Mouse (Mus musculus) C2C12 (cell line): ENCODE measurements around the gene Thada. TPM values are rescaled to one million over a fixed set of nuclear protein-coding genes. Genes with fewer than 3 reads are reported as not detected.

Source experiments
- H3K27me3 ChIP-seq: one replicate; pipeline ENCODE4 v1.6.1; 2011; ENCODE audit not compliant: control insufficient read depth, insufficient read depth, insufficient read length
- H3K36me3 ChIP-seq: one replicate; pipeline ENCODE4 v1.6.1; 2011; ENCODE audit not compliant: control insufficient read depth, insufficient read depth
- H3K4me3 ChIP-seq: one replicate; pipeline ENCODE4 v1.5.1; 2011; ENCODE audit warnings: mild to moderate bottlenecking, control low read depth; ENCODE audit not compliant: poor library complexity, insufficient read depth, severe bottlenecking
- H3K79me2 ChIP-seq: one replicate; pipeline ENCODE4 v1.6.1; 2011; ENCODE audit not compliant: control insufficient read depth, insufficient read depth
- H3K79me3 ChIP-seq: one replicate; pipeline ENCODE4 v1.6.1; 2011; ENCODE audit warnings: low read depth, control low read depth
- H3ac ChIP-seq: one replicate; pipeline ENCODE3; 2011; ENCODE audit warnings: low read depth; ENCODE audit not compliant: control insufficient read depth, insufficient read length
- CEBPB ChIP-seq: IDR thresholded peaks from one replicate; pipeline ENCODE4 v1.6.1; 2011; ENCODE audit warnings: low read depth, mild to moderate bottlenecking, control low read depth, moderate library complexity
- CTCF ChIP-seq: IDR thresholded peaks from one replicate; pipeline ENCODE4 v1.5.1; 2011; ENCODE audit not compliant: control insufficient read depth, insufficient read depth, insufficient read length
- FOSL1 ChIP-seq: IDR thresholded peaks from one replicate; pipeline ENCODE4 v1.8.0; 2011; ENCODE audit warnings: mild to moderate bottlenecking, low read length; ENCODE audit not compliant: poor library complexity, insufficient read depth, severe bottlenecking
- MAX ChIP-seq: IDR thresholded peaks from one replicate; pipeline ENCODE4 v1.6.1; 2011; ENCODE audit warnings: mild to moderate bottlenecking, control low read depth
- MYOD1 ChIP-seq: IDR thresholded peaks from one replicate; pipeline ENCODE4 v1.6.1; 2011; ENCODE audit warnings: low read depth; ENCODE audit not compliant: control insufficient read depth, insufficient read length
- MYOG ChIP-seq: IDR thresholded peaks from one replicate; pipeline ENCODE4 v1.6.1; 2011; ENCODE audit not compliant: control insufficient read depth, insufficient read length; ENCODE audit errors: extremely low read depth
- USF1 ChIP-seq: IDR thresholded peaks from one replicate; pipeline ENCODE4 v1.6.1; 2011; ENCODE audit warnings: low read depth, mild to moderate bottlenecking, control low read depth, moderate library complexity
- polyA plus RNA-seq: library from polyadenylated mRNA; unstranded; fragments of >200 nt; fragmentation: generic; extraction: Trizol; gene quantifications from one replicate; pipeline ENCODE4 v1.2.1, GENCODE M21; 2012; ENCODE audit warnings: missing spikeins

The Thada gene
- polyA plus RNA-seq, 1 experiment = 7.3 TPM

GRCm38 (mm10) chr17:84341686-84342085 lies 124.3 kb downstream of the Thada start:
- Histone ChIP-seq H3ac (no peak overlapping the region), H3K79me2 (no peaks in the 10 kb centered on the region), H3K79me3 (no peaks in the 10 kb centered on the region), H3K4me3 (no peak overlapping the region), H3K27me3 (no peaks in the 10 kb centered on the region), H3K36me3 (peaks cover 12% of the 10 kb centered on the region)
- TF ChIP-seq MAX (no peak), MYOD1 (no peak), MYOG (no peak), FOSL1 (no peak), CEBPB (no peak), USF1 (no peak), CTCF (no peak)

- TF ChIP-seq MYOD1 (no peak), FOSL1 (no peak), USF1 (no peak)
- Histone ChIP-seq H3K36me3 (peaks cover 8% of the 10 kb centered on the region), H3K79me2 (no peaks in the 10 kb centered on the region), H3K79me3 (no peaks in the 10 kb centered on the region), H3K4me3 (no peak overlapping the region), H3ac (no peak overlapping the region), H3K27me3 (no peaks in the 10 kb centered on the region)
Observed at GRCm38 (mm10) chr17:84340574-84340973, 125.4 kb downstream of the Thada start.

- TF ChIP-seq MYOD1 (no peak), CEBPB (no peak), FOSL1 (no peak), USF1 (no peak), MAX (no peak), CTCF (no peak), MYOG (no peak)
- H3K79me3 ChIP-seq = no peaks in the 10 kb centered on the region
- H3K4me3 ChIP-seq = no peak overlapping the region
- H3K27me3 ChIP-seq = no peaks in the 10 kb centered on the region
- H3K36me3 ChIP-seq = peaks cover 19% of the 10 kb centered on the region
- no peaks in the 10 kb centered on the region for H3K79me2 ChIP-seq
- no peak overlapping the region for H3ac ChIP-seq
Observed at GRCm38 (mm10) chr17:84335996-84336395, 130.0 kb downstream of the Thada start.

GRCm38 (mm10) chr17:84335076-84335475 lies 130.9 kb downstream of the Thada start:
- H3K27me3 ChIP-seq = no peaks in the 10 kb centered on the region
- H3K79me3 ChIP-seq = no peaks in the 10 kb centered on the region
- H3ac ChIP-seq = no peak overlapping the region
- H3K36me3 ChIP-seq = peaks cover 17% of the 10 kb centered on the region
- H3K79me2 ChIP-seq = peaks cover 6% of the 10 kb centered on the region
- TF ChIP-seq FOSL1 = no peak
- no peak for TF ChIP-seq MAX
- TF ChIP-seq MYOG = no peak
- no peak for TF ChIP-seq CTCF
- TF ChIP-seq CEBPB = no peak
- H3K4me3 ChIP-seq = no peak overlapping the region

- no peaks in the 10 kb centered on the region for H3K27me3 ChIP-seq
- H3K79me3 ChIP-seq = no peaks in the 10 kb centered on the region
- peaks cover 12% of the 10 kb centered on the region for H3K79me2 ChIP-seq
- H3K36me3 ChIP-seq = peaks cover 17% of the 10 kb centered on the region
- H3ac ChIP-seq = no peak overlapping the region
- TF ChIP-seq FOSL1 (no peak), MAX (no peak), MYOD1 (no peak)
- no peak overlapping the region for H3K4me3 ChIP-seq
Observed at GRCm38 (mm10) chr17:84334241-84335014, 131.6 kb downstream of the Thada start.

GRCm38 (mm10) chr17:84332940-84333339 lies 133.1 kb downstream of the Thada start:
- TF ChIP-seq MYOG = no peak
- TF ChIP-seq MAX = peak; percentile 94
- no peak for TF ChIP-seq CTCF
- TF ChIP-seq FOSL1 = peak; percentile 60
- TF ChIP-seq MYOD1 = peak; percentile 55
- peak; percentile 85 for TF ChIP-seq USF1
- no peak for TF ChIP-seq CEBPB
- Histone ChIP-seq H3K36me3 (peaks cover 17% of the 10 kb centered on the region), H3ac (no peak overlapping the region), H3K27me3 (no peaks in the 10 kb centered on the region), H3K4me3 (no peak overlapping the region), H3K79me2 (peaks cover 13% of the 10 kb centered on the region), H3K79me3 (no peaks in the 10 kb centered on the region)
